Mouse (Mus musculus) limb, embryonic 10.5 days (tissue): ENCODE data around the gene Tbxa2r. TPM values are rescaled to one million over a fixed set of nuclear protein-coding genes. Genes with fewer than 3 reads are reported as not detected.

Experiments used
- polyA plus RNA-seq: library from polyadenylated mRNA; unstranded; fragments of >200 nt; fragmentation: Nextera tagmentation; extraction: Ambion mirVana; gene quantifications from 2 replicates; pipeline ENCODE4 v1.2.1, GENCODE M21; 2016

The Tbxa2r gene
- polyA plus RNA-seq, 1 experiment from 2014 or later: 3.2 TPM

Other genes starting within 250 kb of the Tbxa2r start
- 0.58 and 0.66 TPM in 2 replicates for gene Creb3l3, start 229.9 kb upstream of the Tbxa2r start, polyA plus RNA-seq
- gene Map2k2, start 222.8 kb upstream of the Tbxa2r start, polyA plus RNA-seq: 244 and 245 TPM in 2 replicates
- gene Zbtb7a, start 193.5 kb upstream of the Tbxa2r start, polyA plus RNA-seq: 9.6 and 11.7 TPM in 2 replicates
- 73.6 and 73.9 TPM in 2 replicates for gene Pias4, start 160.8 kb upstream of the Tbxa2r start, polyA plus RNA-seq
- gene Eef2, start 152.1 kb upstream of the Tbxa2r start, polyA plus RNA-seq: 575 and 611 TPM in 2 replicates
- 46.5 and 52.0 TPM in 2 replicates for gene Dapk3, start 145.7 kb upstream of the Tbxa2r start, polyA plus RNA-seq
- gene 4930442H23Rik, start 144.9 kb upstream of the Tbxa2r start, polyA plus RNA-seq: not detected in 2 replicates
- not detected in 2 replicates for gene Nmrk2, start 126.7 kb upstream of the Tbxa2r start, polyA plus RNA-seq
- 0.06 TPM in 1 of 2 replicates, not detected in the other for gene Atcay, start 97.9 kb upstream of the Tbxa2r start, polyA plus RNA-seq
- gene Zfr2, start 95.6 kb upstream of the Tbxa2r start, polyA plus RNA-seq: 2.0 and 5.0 TPM in 2 replicates
- gene Matk, start 75.8 kb upstream of the Tbxa2r start, polyA plus RNA-seq: 2.1 and 3.0 TPM in 2 replicates
- gene Mrpl54, start 61.8 kb upstream of the Tbxa2r start, polyA plus RNA-seq: 234 and 258 TPM in 2 replicates
- 56.5 and 57.6 TPM in 2 replicates for gene Apba3, start 61.8 kb upstream of the Tbxa2r start, polyA plus RNA-seq
- gene Tjp3, start 37.1 kb upstream of the Tbxa2r start, polyA plus RNA-seq: 4.7 and 5.1 TPM in 2 replicates
- 67.0 and 71.3 TPM in 2 replicates for gene Pip5k1c, start 35.8 kb upstream of the Tbxa2r start, polyA plus RNA-seq
- 62.5 and 67.7 TPM in 2 replicates for gene Cactin, start 7.6 kb upstream of the Tbxa2r start, polyA plus RNA-seq
- 0.09 TPM in 1 of 2 replicates, not detected in the other for gene Gipc3, start 14.5 kb downstream of the Tbxa2r start, polyA plus RNA-seq
- 99.6 and 114 TPM in 2 replicates for gene Hmg20b, start 21.7 kb downstream of the Tbxa2r start, polyA plus RNA-seq
- 7.6 and 8.8 TPM in 2 replicates for gene Mfsd12, start 28.8 kb downstream of the Tbxa2r start, polyA plus RNA-seq
- gene 4930404N11Rik, start 37.1 kb downstream of the Tbxa2r start, polyA plus RNA-seq: 0.24 and 0.38 TPM in 2 replicates
- gene Fzr1, start 49.8 kb downstream of the Tbxa2r start, polyA plus RNA-seq: 134 and 148 TPM in 2 replicates
- 101 and 115 TPM in 2 replicates for gene Dohh, start 55.7 kb downstream of the Tbxa2r start, polyA plus RNA-seq
- 3.8 and 4.2 TPM in 2 replicates for gene Gm48551, start 55.7 kb downstream of the Tbxa2r start, polyA plus RNA-seq
- gene Gm48552, start 60.3 kb downstream of the Tbxa2r start, polyA plus RNA-seq: 1.4 and 1.5 TPM in 2 replicates
- 1.9 and 2.9 TPM in 2 replicates for gene Smim24, start 64.3 kb downstream of the Tbxa2r start, polyA plus RNA-seq
- 9.3 and 19.8 TPM in 2 replicates for gene Nfic, start 126.9 kb downstream of the Tbxa2r start, polyA plus RNA-seq
- 0.24 and 0.48 TPM in 2 replicates for gene Celf5, start 154.0 kb downstream of the Tbxa2r start, polyA plus RNA-seq
- gene Ncln, start 167.7 kb downstream of the Tbxa2r start, polyA plus RNA-seq: 100 and 102 TPM in 2 replicates
- gene S1pr4, start 171.4 kb downstream of the Tbxa2r start, polyA plus RNA-seq: 0.34 and 0.39 TPM in 2 replicates
- gene Gna15, start 195.5 kb downstream of the Tbxa2r start, polyA plus RNA-seq: 0.80 and 2.0 TPM in 2 replicates
- gene Gna11, start 216.5 kb downstream of the Tbxa2r start, polyA plus RNA-seq: 88.5 and 91.5 TPM in 2 replicates
- gene Aes, start 230.8 kb downstream of the Tbxa2r start, polyA plus RNA-seq: 337 and 432 TPM in 2 replicates
- 17.1 and 28.2 TPM in 2 replicates for gene Tle2, start 245.8 kb downstream of the Tbxa2r start, polyA plus RNA-seq